Mouse (Mus musculus) gastrocnemius, postnatal 36 days (tissue): ENCODE results near the gene Stmnd1. TPM values are rescaled to one million over a fixed set of nuclear protein-coding genes. Genes with fewer than 3 reads are reported as not detected.
"Not testable (repeated sequence)": the region's sequence is repeated elsewhere in the genome, so short reads cannot be mapped to it uniquely, and the experiment has no call there.

Source experiments
- DNase-seq, 2 experiments: peaks; one replicate each; pipeline ENCODE4 v3.0.0; 2022
- intact Hi-C: fragments of 180-260 bp; cut with DNase I; formaldehyde crosslinking; loops from one replicate; pipeline ENCODE4 v1.15.1; 2025
- long read RNA-seq, 2 experiments: library from polyadenylated mRNA; stranded (forward); transcript quantifications; one replicate each; pipeline ENCODE4 v2.0.0; 2021
- total RNA-seq, 2 experiments: library from RNA; stranded (reverse); gene quantifications; 2 replicates each; pipeline ENCODE4 v1.2.3; 2021

The Stmnd1 gene
- under 1 TPM in 1 of 2 experiments, not detected in 1; 0.30 TPM for total RNA-seq
- long read RNA-seq, experiment 1, partial matches to known transcripts: 0 of 1 reads
- long read RNA-seq, experiment 1, other reads (novel, unspliced or antisense): 0 of 1 reads
- long read RNA-seq, experiment 2: 0 reads

DNA sequence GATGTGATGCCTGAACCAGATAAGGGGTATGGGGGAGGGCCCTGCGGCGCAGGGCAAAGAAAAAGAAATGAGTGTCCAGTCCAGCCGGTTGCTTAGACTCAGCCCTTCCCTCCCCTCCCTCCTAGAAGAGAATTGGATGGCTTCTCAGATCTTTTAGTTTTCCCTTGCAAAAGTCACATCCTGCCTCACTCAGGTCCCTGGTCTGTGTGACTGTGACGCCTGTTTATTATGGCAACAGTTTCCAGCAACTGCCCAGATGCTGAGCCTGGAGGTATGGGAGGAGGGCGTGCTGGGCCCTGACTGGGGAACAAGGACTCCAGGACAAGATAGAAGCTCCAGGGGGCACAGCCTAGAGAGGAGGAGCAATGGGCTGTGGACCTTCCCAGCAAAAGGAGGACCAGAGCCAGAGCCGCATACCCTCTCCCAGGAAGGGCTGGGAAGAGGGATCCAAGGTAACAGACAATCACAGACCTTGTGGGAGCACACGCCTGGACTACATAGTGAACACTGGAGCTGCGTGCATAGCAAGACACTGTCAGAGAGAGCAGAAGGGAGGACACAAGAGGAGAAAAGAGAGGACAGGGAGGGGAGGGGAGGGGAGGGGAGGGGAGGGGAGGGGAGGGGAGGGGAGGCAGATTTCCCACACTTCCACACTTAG lies at the start of gene Stmnd1:
Gene Stmnd1 (plus strand): TSS at position 269 of the 658 bp plus-strand sequence.
- DNase-seq: no peak
- intact Hi-C loops: loop anchor here (10.0 kb wide), 1 partner anchor 179 kb away; no protein-coding TSS in a partner anchor

DNA sequence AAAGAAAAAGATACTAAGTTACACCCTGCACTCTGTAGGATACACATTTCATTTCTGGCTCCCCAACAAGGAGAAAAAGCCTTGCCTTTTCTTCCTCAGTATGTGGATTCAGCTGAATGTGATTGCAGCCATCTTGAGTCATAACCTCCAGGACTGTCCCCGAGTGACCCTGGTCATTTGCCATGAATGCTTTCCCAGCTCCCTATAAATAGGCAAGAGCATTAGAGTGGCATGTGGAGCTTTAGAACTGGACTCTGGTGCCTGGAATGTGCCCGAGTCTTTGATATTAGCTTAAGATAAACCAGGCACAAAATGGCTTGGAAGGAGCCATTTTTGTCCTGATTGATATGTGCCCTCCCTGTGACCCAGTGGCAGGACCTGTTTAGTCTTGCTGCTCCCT lies 46.6 kb upstream of the Stmnd1 start:
- peak in 1 of 2 experiments; percentile 24 for DNase-seq
- intact Hi-C loops: no loop called here

GRCm38 (mm10) chr13:46227486-46227885 lies 46.0 kb upstream of the Stmnd1 start:
- intact Hi-C loops: no loop called here
- no peak for DNase-seq

- intact Hi-C loops, DNase-seq: not testable (repeated sequence)
Measured at GRCm38 (mm10) chr13:46228750-46229149, 44.8 kb upstream of the Stmnd1 start.

- intact Hi-C loops: no loop called here
- no peak for DNase-seq
Measured at GRCm38 (mm10) chr13:46231514-46232085, 41.9 kb upstream of the Stmnd1 start.

- intact Hi-C loops: no loop called here
Measured at GRCm38 (mm10) chr13:46237723-46238349, 35.7 kb upstream of the Stmnd1 start.

GRCm38 (mm10) chr13:46238796-46239195 lies 34.7 kb upstream of the Stmnd1 start:
- intact Hi-C loops: no loop called here
- peak in 1 of 2 experiments; percentile 11 for DNase-seq

More at GRCm38 (mm10) chr13:46237723-46238349, 35.7 kb upstream of the Stmnd1 start:
- DNase-seq: no peak

GRCm38 (mm10) chr13:46241391-46242188 lies 31.9 kb upstream of the Stmnd1 start:
- intact Hi-C loops: no loop called here
- DNase-seq: no peak

DNA sequence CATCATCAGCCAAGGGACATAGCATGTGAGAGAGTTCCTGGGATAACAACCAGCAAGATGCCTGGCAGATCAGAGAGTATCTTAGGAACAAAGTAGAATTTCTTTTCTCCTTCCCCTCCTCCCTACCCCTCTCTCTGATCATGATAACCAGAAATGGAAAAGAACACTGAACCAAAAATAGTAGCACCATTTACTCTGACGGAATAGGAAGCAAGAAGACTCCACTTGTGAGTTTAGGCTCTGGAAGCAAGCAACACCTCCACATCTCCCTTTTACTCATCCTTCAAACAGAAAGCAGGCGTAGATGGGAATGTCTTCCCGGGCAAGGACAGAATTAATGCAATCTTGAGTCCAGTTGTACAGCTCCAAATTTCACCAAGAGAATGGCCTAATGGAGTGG lies 19.8 kb upstream of the Stmnd1 start:
- no peak for DNase-seq
- intact Hi-C loops: loop anchor here (10.0 kb wide), 1 partner anchor 679 kb away; no protein-coding TSS in a partner anchor

- intact Hi-C loops: loop anchor here (10.0 kb wide), 1 partner anchor 679 kb away; no protein-coding TSS in a partner anchor
- no peak for DNase-seq
Measured at GRCm38 (mm10) chr13:46254171-46254570, 19.4 kb upstream of the Stmnd1 start.

- no peak for DNase-seq
- intact Hi-C loops: loop anchor here (5.0 to 10.0 kb wide), 3 partner anchors 68 to 681 kb away; no protein-coding TSS in a partner anchor
Measured at GRCm38 (mm10) chr13:46255616-46256015, 17.9 kb upstream of the Stmnd1 start.

GRCm38 (mm10) chr13:46257847-46258246 lies 15.7 kb upstream of the Stmnd1 start:
- intact Hi-C loops: loop anchor here (5.0 to 10.0 kb wide), 3 partner anchors 71 to 683 kb away; no protein-coding TSS in a partner anchor
- peak; percentile 58 to 68 for DNase-seq

- DNase-seq: no peak
- intact Hi-C loops: loop anchor here (5.0 to 10.0 kb wide), 3 partner anchors 72 to 685 kb away; no protein-coding TSS in a partner anchor
Measured at GRCm38 (mm10) chr13:46259526-46259925, 14.0 kb upstream of the Stmnd1 start.

- intact Hi-C loops: no loop called here
- no peak for DNase-seq
Measured at GRCm38 (mm10) chr13:46261244-46261643, 12.3 kb upstream of the Stmnd1 start.

- DNase-seq: no peak
- intact Hi-C loops: no loop called here
Measured at GRCm38 (mm10) chr13:46267783-46268182, 5.7 kb upstream of the Stmnd1 start.

GRCm38 (mm10) chr13:46268341-46268740 lies 5.2 kb upstream of the Stmnd1 start:
- intact Hi-C loops: no loop called here
- no peak for DNase-seq

- DNase-seq: no peak
- intact Hi-C loops: no loop called here
Measured at GRCm38 (mm10) chr13:46268815-46269445, 4.6 kb upstream of the Stmnd1 start.

DNA sequence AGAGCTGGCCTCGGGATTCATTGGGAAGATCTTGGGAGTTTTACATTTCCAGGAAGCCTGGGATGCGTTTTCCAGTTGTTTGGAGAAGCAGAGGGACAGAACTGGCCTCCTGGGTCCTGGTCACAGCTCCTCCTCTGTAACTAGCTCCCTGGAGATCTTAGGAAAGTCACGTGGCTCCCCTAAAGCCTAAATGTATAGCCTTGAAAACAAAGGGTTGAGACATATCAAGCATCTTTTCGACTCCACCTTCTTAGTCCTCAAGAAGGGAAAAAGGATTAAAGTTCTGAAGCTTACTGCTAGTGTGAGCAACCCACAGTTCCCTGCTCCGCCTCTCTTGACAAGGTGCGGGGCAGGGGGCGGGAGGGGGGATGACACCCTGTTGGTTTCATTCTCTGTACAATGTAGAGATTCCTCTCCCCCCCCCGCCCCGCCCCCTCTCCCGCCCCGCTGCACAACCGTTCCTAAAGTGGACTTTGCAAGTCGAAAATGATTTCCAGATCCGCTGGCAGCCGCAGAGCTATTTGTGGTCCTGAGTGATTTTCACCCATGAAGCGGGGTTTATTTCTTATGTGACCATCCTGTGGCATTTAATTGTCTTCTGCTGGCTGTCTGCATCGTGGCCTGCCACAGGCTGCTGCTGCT lies 589 bp upstream of the Stmnd1 start:
- peak in 1 of 2 experiments; percentile 54 for DNase-seq

DNA sequence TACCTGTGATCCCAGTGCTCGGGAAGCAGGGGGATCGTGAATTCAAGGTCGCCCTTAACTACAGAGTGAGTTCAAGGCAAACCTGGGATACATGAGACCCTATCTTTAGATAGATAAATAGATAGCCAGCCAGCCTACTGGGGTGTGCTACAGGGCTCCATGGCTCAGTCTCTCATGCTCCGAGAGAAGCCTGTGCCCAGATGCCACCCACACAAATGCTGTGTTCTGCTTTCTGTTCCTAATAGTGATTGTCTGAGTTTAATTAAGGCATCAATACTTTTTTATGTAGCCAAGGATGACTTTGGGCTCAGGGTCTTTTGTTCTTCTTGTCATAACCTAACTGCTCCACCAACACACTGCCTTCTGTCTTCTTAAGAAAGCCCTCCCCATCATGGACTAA lies 2.2 kb downstream of the Stmnd1 start:
- intact Hi-C loops: loop anchor here (10.0 kb wide), 1 partner anchor 181 kb away; no protein-coding TSS in a partner anchor
- DNase-seq: no peak

More for the DNA sequence above, 589 bp upstream of the Stmnd1 start:
- intact Hi-C loops: loop anchor here (10.0 kb wide), 1 partner anchor 178 kb away; no protein-coding TSS in a partner anchor
